Mouse (Mus musculus): ENCODE data around the gene Ptcd1.
"Not testable (repeated sequence)": the region's sequence is repeated elsewhere in the genome, so short reads cannot be mapped to it uniquely, and the experiment has no call there.

Gene Ptcd1

GRCm38 (mm10) chr5:145166536-145167305 lies at the start of gene Ptcd1, which contains the start of gene Cpsf4:
Gene Ptcd1, minus strand, starts transcription at chr5:145167108.
Gene Cpsf4, plus strand, starts transcription at chr5:145167213.
- DNase-seq, result peak; percentile 99

- DNase-seq, result no peak
Observed at GRCm38 (mm10) chr5:145214679-145215078, 47.8 kb upstream of the Ptcd1 start.

GRCm38 (mm10) chr5:145213505-145213904 lies 46.6 kb upstream of the Ptcd1 start:
- DNase-seq, result no peak

GRCm38 (mm10) chr5:145212216-145212615 lies 45.3 kb upstream of the Ptcd1 start:
- DNase-seq, result no peak

- DNase-seq, result no peak
Observed at GRCm38 (mm10) chr5:145211340-145211739, 44.4 kb upstream of the Ptcd1 start.

GRCm38 (mm10) chr5:145208391-145208790 lies 41.5 kb upstream of the Ptcd1 start:
- DNase-seq, result not testable (repeated sequence)

- DNase-seq, result no peak
Observed at GRCm38 (mm10) chr5:145207954-145208353, 41.0 kb upstream of the Ptcd1 start.

- no peak for DNase-seq
Observed at GRCm38 (mm10) chr5:145207385-145207784, 40.5 kb upstream of the Ptcd1 start.

- DNase-seq, result no peak
Observed at GRCm38 (mm10) chr5:145205041-145205440, 38.1 kb upstream of the Ptcd1 start.

- peak; percentile 97 for DNase-seq
Observed at GRCm38 (mm10) chr5:145203936-145204691, 37.2 kb upstream of the Ptcd1 start, which contains the start of gene Zkscan5. Gene Zkscan5, plus strand, starts transcription at chr5:145204562.

- DNase-seq, result no peak
Observed at GRCm38 (mm10) chr5:145202446-145202845, 35.5 kb upstream of the Ptcd1 start.

GRCm38 (mm10) chr5:145201321-145201991 lies 34.5 kb upstream of the Ptcd1 start, which contains the start of gene Zkscan14:
Gene Zkscan14, minus strand, starts transcription at chr5:145201868.
- peak; percentile 79 for DNase-seq

GRCm38 (mm10) chr5:145200387-145200786 lies 33.5 kb upstream of the Ptcd1 start:
- no peak for DNase-seq

- no peak for DNase-seq
Observed at GRCm38 (mm10) chr5:145191962-145192361, 25.1 kb upstream of the Ptcd1 start, which contains the start of gene Atp5j2. Gene Atp5j2, minus strand, starts transcription at chr5:145192062.

GRCm38 (mm10) chr5:145190875-145191798 lies 24.2 kb upstream of the Ptcd1 start:
- DNase-seq, result peak; percentile 90

GRCm38 (mm10) chr5:145190373-145190772 lies 23.5 kb upstream of the Ptcd1 start:
- DNase-seq, result no peak

- no peak for DNase-seq
Observed at GRCm38 (mm10) chr5:145189416-145189815, 22.5 kb upstream of the Ptcd1 start.

GRCm38 (mm10) chr5:145185244-145185643 lies 18.3 kb upstream of the Ptcd1 start:
- DNase-seq, result no peak

GRCm38 (mm10) chr5:145178461-145178980 lies 11.6 kb upstream of the Ptcd1 start:
- no peak for DNase-seq

- no peak for DNase-seq
Observed at GRCm38 (mm10) chr5:145167306-145167661, 376 bp upstream of the Ptcd1 start.

- no peak for DNase-seq
Observed at GRCm38 (mm10) chr5:145165184-145165583, 1.7 kb downstream of the Ptcd1 start.

GRCm38 (mm10) chr5:145164710-145165109 lies 2.2 kb downstream of the Ptcd1 start:
- DNase-seq, result no peak
